Mouse (Mus musculus) intestine, embryonic 14.5 days (tissue): ENCODE data around the gene Mrpl36. TPM values are rescaled to one million over a fixed set of nuclear protein-coding genes. Genes with fewer than 3 reads are reported as not detected.

Experiments
- ATAC-seq: fragments of 200-750 bp; cut with Nextera tagmentation; replicated peaks from 2 replicates; pipeline ENCODE4 v1.8.0; 2017; ENCODE audit warnings: low read depth, moderate number of reproducible peaks, moderate TSS enrichment, moderate library complexity; ENCODE audit not compliant: low FRiP score, low TSS enrichment
- DNase-seq: peaks from one replicate; pipeline ENCODE4 v3.0.0-alpha.2; 2018; ENCODE audit warnings: low spot score
- H3K27ac ChIP-seq: fragments of 300-500 bp; sonication (generic); 2 replicates; pipeline ENCODE4 v1.5.1; 2014; ENCODE audit warnings: low read depth, mild to moderate bottlenecking, control low read depth
- H3K27me3 ChIP-seq: fragments of 300-500 bp; sonication (generic); replicated peaks from 2 replicates; pipeline ENCODE4 v1.6.1; 2014; ENCODE audit warnings: low read length, control low read depth; ENCODE audit not compliant: control insufficient read depth, insufficient read depth
- H3K36me3 ChIP-seq: fragments of 300-500 bp; sonication (generic); 2 replicates; pipeline ENCODE4 v1.6.1; 2014; ENCODE audit warnings: low read length, control low read depth; ENCODE audit not compliant: control insufficient read depth, insufficient read depth
- H3K4me1 ChIP-seq: fragments of 300-500 bp; sonication (generic); replicated peaks from 2 replicates; pipeline ENCODE4 v1.6.1; 2014; ENCODE audit warnings: low read length, control low read depth, mixed read lengths; ENCODE audit not compliant: control insufficient read depth, insufficient read depth
- H3K4me2 ChIP-seq: fragments of 300-500 bp; sonication (generic); 2 replicates; pipeline ENCODE4 v1.6.1; 2014; ENCODE audit warnings: low read length
- H3K4me3 ChIP-seq: fragments of 300-500 bp; sonication (generic); 2 replicates; pipeline ENCODE4 v1.5.1; 2014; ENCODE audit warnings: low read depth, low read length, control low read depth, mixed read lengths
- H3K9ac ChIP-seq: fragments of 300-500 bp; sonication (generic); 2 replicates; pipeline ENCODE4 v1.6.1; 2014; ENCODE audit warnings: mild to moderate bottlenecking, low read length
- H3K9me3 ChIP-seq: fragments of 300-500 bp; sonication (generic); 2 replicates; pipeline ENCODE4 v1.6.1; 2016; ENCODE audit warnings: low read length, control low read depth; ENCODE audit not compliant: control insufficient read depth
- WGBS: fragments of 180-500 bp; shearing (Covaris S2); extraction: QIAGEN DNeasy Blood & Tissue Kit; methylation state at CpG from one replicate; pipeline ENCODE4 v1.1.7; 2014; 5-methylcytosine and 5-hydroxymethylcytosine counted together
- polyA plus RNA-seq: library from polyadenylated mRNA; unstranded; fragments of >200 nt; fragmentation: Nextera tagmentation; extraction: Ambion mirVana; gene quantifications from 2 replicates; pipeline ENCODE4 v1.2.1, GENCODE M21; 2014

Mrpl36 gene
- polyA plus RNA-seq, 1 experiment from 2014 or later = 166 TPM

DNA sequence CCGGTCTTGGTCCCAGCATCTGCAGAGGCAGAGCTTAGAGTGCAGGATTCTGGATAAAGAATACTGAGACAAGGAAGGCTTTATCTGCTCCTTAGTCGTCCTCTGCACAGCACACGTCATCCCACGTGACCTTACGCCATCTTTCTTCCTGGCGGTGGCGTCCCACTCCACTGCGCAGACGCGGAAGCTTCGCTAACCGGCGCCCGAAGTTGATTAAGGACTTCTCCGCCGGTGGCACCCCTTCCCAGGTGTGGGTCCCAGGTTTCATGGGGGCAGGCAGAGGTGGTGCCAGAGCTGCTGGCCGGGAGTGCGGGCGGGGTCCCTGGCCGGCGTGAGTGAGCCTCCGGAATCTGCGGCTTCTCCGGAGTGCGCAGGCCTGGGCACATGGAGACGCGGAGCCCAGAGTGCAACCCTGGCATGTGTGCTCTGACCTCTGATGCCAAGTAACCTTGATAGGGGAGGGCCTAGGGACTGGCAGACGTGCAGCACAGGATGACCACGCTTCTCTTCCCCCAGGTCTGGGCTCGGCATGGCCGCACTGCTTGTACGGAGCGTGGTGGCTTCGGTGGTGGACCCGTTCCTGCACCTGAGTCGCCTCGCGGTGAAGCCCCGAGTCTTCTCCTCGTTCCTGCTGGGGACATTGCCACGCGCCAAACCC, 2.7 kb downstream of the Mrpl36 start:
- Histone ChIP-seq H3K9ac (peak overlapping the region; percentile 77), H3K36me3 (peaks cover 6% of the 10 kb centered on the region), H3K27ac (peak overlapping the region; percentile 73), H3K4me1 (peaks cover 18% of the 10 kb centered on the region), H3K4me3 (peak overlapping the region; percentile 64), H3K4me2 (peak overlapping the region; percentile 83), H3K27me3 (no peaks in the 10 kb centered on the region), H3K9me3 (no peaks in the 10 kb centered on the region)
- peak; percentile 93 for DNase-seq
- peak; percentile 85 for ATAC-seq
- under 1% methylated on average over 42 of the region's 42 CpGs for WGBS

GRCm38 (mm10) chr13:73331736-73332135, 3.4 kb downstream of the Mrpl36 start:
- no peaks in the 10 kb centered on the region for H3K27me3 ChIP-seq
- 65% methylated on average over 3 of the region's 3 CpGs for WGBS
- no peak overlapping the region for H3K27ac ChIP-seq
- H3K4me1 ChIP-seq = peaks cover 18% of the 10 kb centered on the region
- H3K4me2 ChIP-seq = peak overlapping the region; percentile 83
- no peaks in the 10 kb centered on the region for H3K36me3 ChIP-seq
- H3K4me3 ChIP-seq = peak overlapping the region; percentile 64
- no peak for DNase-seq
- H3K9me3 ChIP-seq = no peaks in the 10 kb centered on the region
- ATAC-seq = no peak
- peak overlapping the region; percentile 77 for H3K9ac ChIP-seq

GRCm38 (mm10) chr13:73336753-73337152, 8.4 kb downstream of the Mrpl36 start:
- H3K4me3 ChIP-seq = no peak overlapping the region
- ATAC-seq (no peak), DNase-seq (no peak)
- no peak overlapping the region for H3K27ac ChIP-seq
- 41% methylated on average over 7 of the region's 7 CpGs for WGBS
- H3K27me3 ChIP-seq = no peaks in the 10 kb centered on the region
- no peaks in the 10 kb centered on the region for H3K9me3 ChIP-seq
- peaks cover 2% of the 10 kb centered on the region; the same call in 1 of the 2 replicates for H3K4me1 ChIP-seq
- H3K4me2 ChIP-seq = no peak overlapping the region
- H3K36me3 ChIP-seq = no peaks in the 10 kb centered on the region
- no peak overlapping the region for H3K9ac ChIP-seq

DNA sequence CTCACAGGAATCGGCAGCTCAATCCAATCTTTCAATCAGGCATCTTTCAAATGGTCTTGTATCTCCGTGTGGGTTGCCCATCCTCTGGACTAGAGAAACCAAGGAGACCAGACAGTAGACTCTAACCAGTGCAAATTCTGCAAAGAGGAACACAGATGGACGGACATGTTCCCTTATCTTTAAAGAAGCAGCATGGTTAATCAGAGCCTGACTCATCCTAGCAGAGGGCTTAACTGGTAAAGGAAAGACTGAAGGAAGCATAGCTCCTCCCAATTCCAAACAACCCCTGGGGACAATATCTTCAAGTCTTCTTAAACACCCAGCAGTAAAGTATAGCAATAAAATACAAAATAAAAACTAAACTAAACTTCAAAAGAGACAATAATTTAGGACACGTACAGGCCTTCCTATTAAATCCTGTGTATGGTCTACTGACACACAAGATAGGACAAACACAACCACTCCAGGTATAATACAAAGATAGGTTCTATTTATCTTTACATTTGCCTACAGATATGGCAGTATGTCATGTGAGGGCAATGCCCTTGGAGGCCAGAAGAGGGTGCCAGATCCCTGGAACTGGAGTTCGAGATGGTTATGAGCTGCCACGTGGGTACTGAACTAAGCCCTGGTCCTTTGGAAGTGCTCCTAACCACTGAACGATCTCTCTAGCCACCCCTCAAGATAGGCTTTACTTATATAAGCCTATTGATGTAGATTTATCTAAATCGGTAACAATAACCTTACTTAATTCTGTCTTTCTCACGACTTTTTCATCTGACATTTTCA, 17.0 kb downstream of the Mrpl36 start:
- DNase-seq (no peak), ATAC-seq (no peak)
- 79% methylated on average over 9 of the region's 9 CpGs for WGBS
- Histone ChIP-seq H3K4me3 (no peak overlapping the region), H3K9ac (no peak overlapping the region), H3K36me3 (no peaks in the 10 kb centered on the region), H3K27me3 (no peaks in the 10 kb centered on the region), H3K9me3 (no peaks in the 10 kb centered on the region), H3K4me2 (no peak overlapping the region), H3K4me1 (no peaks in the 10 kb centered on the region), H3K27ac (no peak overlapping the region)

DNA sequence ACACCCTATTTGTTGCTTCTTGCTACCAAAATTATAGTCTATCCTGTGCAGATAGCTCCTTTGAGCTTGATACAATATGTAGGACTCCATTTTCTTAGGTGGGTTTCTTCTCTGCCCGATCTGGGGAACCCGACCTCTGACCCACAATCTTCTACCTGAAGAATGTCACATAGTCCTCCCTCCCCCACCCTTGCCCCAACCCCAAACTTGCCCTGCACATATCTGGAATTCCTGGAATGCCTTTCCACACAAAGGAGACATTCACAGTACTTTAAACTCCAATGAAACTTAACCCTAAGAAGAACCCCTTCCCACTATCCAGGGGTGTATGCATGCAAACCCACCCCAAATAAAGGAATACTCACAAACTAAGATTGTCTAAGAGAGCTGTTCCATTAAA, 17.8 kb downstream of the Mrpl36 start:
- no peaks in the 10 kb centered on the region for H3K9me3 ChIP-seq
- no peaks in the 10 kb centered on the region for H3K4me1 ChIP-seq
- H3K36me3 ChIP-seq = no peaks in the 10 kb centered on the region
- ATAC-seq (no peak), DNase-seq (no peak)
- H3K9ac ChIP-seq = no peak overlapping the region
- H3K4me2 ChIP-seq = no peak overlapping the region
- no peak overlapping the region for H3K4me3 ChIP-seq
- 18% methylated on average over 2 of the region's 2 CpGs for WGBS
- H3K27ac ChIP-seq = no peak overlapping the region
- no peaks in the 10 kb centered on the region for H3K27me3 ChIP-seq

DNA sequence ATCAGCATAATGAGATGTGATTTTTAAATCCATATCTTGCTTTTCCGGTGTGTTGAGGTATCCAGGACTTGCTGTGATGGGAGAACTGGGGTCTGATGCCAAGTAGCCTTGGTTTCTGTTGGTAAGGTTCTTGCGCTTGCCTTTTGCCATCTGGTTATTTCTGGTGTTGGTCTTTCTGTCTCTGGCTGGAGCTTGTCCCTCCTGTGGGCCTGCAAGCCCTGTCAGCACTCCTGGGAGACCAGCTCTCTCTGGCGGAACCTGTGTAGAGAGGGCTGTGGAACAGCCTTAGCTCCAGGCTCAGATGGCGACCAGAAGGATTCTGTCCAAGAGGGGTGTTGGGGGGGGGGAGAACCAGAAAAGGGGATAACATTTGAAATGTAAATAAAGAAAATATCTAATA, 18.4 kb downstream of the Mrpl36 start:
- no peak overlapping the region for H3K27ac ChIP-seq
- H3K9ac ChIP-seq = no peak overlapping the region
- no peaks in the 10 kb centered on the region for H3K9me3 ChIP-seq
- WGBS = 77% methylated on average over 4 of the region's 4 CpGs
- H3K27me3 ChIP-seq = no peaks in the 10 kb centered on the region
- no peak for DNase-seq
- H3K36me3 ChIP-seq = no peaks in the 10 kb centered on the region
- ATAC-seq = no peak
- H3K4me3 ChIP-seq = no peak overlapping the region
- H3K4me2 ChIP-seq = no peak overlapping the region
- no peaks in the 10 kb centered on the region for H3K4me1 ChIP-seq

DNA sequence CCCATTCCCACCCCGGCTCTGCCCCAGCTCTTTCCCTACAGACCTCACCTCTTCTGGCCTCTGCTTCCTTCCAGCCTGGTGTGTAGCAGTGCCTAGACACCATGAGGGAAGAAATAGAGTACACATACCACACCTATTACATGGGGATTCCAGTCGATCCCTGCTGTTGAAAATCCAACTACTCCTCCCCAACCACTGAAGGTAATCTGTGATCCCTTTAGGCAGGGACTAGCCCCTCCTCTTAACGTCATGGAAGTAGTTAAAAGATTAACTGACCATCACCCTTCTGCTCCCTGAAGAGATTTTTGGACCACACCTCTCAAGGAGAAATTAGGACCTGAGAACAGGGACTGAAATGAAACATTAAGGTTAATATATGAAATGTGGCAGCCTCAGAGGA, 18.9 kb downstream of the Mrpl36 start:
- DNase-seq (no peak), ATAC-seq (no peak)
- Histone ChIP-seq H3K9ac (no peak overlapping the region), H3K9me3 (no peaks in the 10 kb centered on the region), H3K4me1 (no peaks in the 10 kb centered on the region), H3K27ac (no peak overlapping the region), H3K27me3 (no peaks in the 10 kb centered on the region), H3K36me3 (no peaks in the 10 kb centered on the region), H3K4me2 (no peak overlapping the region), H3K4me3 (no peak overlapping the region)
- WGBS = 66% methylated on average over 3 of the region's 3 CpGs

DNA sequence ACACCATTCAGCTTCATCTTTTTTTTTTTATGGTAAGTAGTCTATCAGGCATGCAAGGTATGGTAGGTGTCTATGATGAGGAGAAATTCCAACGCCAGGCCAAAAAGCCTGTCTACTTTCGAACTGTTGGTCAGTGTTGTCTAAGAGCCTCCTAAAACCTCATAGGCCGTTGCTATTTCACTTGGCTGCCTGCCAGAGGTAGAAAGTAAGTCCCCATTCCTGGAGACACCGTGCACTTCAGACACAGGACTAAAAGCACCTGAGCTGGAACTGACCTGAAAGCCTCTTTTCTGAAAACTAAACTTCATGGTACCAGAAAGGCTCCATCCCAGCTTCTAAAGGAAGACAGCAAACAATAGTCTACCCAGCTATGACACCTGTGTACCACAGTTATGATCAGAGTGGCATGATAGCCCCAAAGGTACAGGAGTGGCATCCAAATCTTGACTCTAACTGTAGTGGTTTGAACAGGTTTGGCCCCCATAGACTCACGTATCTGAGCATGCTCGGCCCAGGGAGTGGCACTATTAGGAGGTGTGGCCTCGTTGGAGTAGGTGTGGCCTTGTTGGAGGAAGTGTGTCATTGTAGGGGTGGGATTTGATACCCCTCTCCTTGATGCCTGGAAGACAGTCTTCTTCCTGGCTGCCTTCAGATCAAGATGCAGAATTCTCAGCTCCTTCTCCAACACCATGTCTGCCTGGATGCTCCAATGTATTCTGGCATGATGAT, 19.8 kb downstream of the Mrpl36 start:
- no peak overlapping the region for H3K9ac ChIP-seq
- no peak overlapping the region for H3K27ac ChIP-seq
- H3K27me3 ChIP-seq = no peaks in the 10 kb centered on the region
- H3K4me2 ChIP-seq = no peak overlapping the region
- DNase-seq = no peak
- ATAC-seq = no peak
- H3K9me3 ChIP-seq = no peaks in the 10 kb centered on the region
- H3K4me1 ChIP-seq = no peaks in the 10 kb centered on the region
- 81% methylated on average over 7 of the region's 7 CpGs for WGBS
- H3K4me3 ChIP-seq = no peak overlapping the region
- no peaks in the 10 kb centered on the region for H3K36me3 ChIP-seq
